Mouse (Mus musculus): Measurements from ENCODE around the gene Ccno.

Ccno gene

GRCm38 (mm10) chr13:112987532-112987943 lies at the start of gene Ccno:
Gene Ccno (plus strand): TSS chr13:112987802.
- peak; percentile 96 for DNase-seq (ENCODE audit: low spot score)

- DNase-seq (ENCODE audit: low spot score), result no peak
Observed at GRCm38 (mm10) chr13:112938130-112938529, 49.5 kb upstream of the Ccno start.

DNA sequence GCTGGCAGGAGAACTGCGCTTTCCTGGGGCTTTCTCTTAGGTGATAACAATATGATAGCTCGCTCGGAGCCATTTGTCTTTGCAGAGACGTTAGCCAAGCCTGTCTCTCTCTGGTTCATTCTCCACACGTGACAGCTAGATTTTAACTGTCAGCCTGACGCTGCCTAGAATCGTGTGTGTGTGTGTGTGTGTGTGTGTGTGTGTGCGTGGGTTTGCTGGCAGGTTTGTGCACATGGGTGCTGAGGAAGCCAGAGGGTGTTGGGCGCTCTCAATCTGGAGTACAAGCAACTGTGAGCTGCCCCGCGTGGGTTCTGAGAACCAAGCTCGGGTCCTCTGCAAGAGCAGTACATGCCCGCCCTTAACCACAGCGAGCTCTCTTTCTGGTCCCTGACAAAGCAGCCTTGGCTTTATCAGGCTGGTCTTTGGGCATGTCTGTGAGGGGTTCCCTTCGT lies 45.7 kb upstream of the Ccno start:
- DNase-seq (ENCODE audit: low spot score), result no peak

- no peak for DNase-seq (ENCODE audit: low spot score)
Observed at GRCm38 (mm10) chr13:112945312-112945711, 42.3 kb upstream of the Ccno start.

- no peak for DNase-seq (ENCODE audit: low spot score)
Observed at GRCm38 (mm10) chr13:112945900-112946299, 41.7 kb upstream of the Ccno start.

- DNase-seq (ENCODE audit: low spot score), result no peak
Observed at GRCm38 (mm10) chr13:112954067-112954466, 33.5 kb upstream of the Ccno start.

- DNase-seq (ENCODE audit: low spot score), result no peak
Observed at GRCm38 (mm10) chr13:112963081-112963480, 24.5 kb upstream of the Ccno start.

DNA sequence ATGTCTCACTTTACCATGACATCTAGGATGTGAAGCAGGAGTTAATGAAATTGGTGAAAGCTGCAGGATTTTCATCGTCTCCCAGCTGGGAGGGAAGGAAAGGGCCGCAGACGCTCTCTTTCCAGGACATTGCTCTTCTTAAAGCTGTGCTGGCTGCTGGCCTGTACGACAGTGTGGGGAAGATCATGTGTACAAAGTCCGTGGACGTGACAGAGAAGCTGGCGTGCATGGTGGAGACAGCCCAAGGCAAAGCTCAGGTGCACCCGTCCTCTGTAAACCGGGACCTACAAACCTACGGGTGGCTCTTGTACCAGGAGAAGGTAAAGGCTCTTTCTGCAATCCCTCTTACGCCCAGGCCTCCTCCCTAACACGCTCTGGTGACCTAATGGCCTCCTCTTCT lies 23.2 kb upstream of the Ccno start:
- DNase-seq (ENCODE audit: low spot score), result no peak

DNA sequence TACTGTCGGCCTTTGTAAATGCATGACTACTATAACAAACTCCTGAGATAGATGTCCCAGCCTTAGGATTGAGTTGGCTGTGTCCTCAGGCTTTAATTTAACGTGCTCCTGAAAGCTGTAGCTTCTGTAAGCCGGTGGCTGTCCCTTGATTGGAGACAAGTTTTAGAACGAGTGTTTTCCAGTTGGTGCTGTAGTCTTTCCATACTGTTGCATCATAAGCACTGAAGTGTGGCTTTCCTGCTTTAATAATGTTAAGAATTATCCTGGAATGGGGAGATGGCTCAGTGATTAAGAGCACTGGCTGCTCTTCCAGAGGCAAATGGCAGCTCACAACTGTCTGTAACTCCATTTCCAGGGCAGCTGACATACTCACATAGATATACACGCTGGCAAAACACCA lies 20.3 kb upstream of the Ccno start:
- no peak for DNase-seq (ENCODE audit: low spot score)

- no peak for DNase-seq (ENCODE audit: low spot score)
Observed at GRCm38 (mm10) chr13:112976720-112977119, 10.9 kb upstream of the Ccno start.

DNA sequence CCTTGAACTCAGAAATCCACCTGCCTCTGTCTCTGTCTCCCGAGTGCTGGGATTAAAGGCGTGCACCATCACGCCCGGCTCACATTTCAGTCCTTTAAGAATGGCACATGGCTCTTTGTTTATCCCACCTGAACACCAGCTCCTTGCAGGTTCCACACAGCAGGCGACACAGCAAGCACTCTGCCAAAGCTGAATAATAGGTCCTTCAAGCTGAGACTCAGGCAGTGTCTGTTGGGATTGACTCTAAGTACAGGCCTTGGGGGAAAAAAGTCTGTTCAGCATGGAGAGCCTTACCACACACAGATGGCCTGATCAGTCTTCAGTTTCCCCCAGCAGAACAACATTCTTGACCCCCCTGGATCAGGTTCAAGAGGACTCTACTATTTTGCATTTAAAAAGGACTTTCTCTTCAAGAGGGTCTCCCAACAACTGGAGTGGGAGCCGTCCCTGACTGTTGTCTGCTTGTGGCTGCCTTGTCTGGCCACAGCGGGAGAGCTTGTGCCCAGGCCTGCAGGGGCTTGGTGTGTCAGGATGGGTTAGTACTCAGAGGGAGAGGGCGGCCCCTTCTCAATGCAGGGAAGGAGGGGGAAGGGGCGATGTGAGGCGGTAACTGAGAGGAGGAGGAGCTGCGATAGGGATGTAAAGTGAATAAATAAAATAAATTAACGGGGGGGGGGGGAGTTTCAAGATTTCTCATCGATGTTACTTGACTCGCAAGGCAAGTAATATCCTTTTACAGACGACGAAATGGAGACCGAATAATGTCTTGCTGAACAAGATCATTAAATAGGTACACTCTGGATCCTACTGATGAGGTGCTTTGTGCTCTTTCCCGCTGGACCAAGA lies 1.8 kb upstream of the Ccno start:
- DNase-seq (ENCODE audit: low spot score), result no peak

DNA sequence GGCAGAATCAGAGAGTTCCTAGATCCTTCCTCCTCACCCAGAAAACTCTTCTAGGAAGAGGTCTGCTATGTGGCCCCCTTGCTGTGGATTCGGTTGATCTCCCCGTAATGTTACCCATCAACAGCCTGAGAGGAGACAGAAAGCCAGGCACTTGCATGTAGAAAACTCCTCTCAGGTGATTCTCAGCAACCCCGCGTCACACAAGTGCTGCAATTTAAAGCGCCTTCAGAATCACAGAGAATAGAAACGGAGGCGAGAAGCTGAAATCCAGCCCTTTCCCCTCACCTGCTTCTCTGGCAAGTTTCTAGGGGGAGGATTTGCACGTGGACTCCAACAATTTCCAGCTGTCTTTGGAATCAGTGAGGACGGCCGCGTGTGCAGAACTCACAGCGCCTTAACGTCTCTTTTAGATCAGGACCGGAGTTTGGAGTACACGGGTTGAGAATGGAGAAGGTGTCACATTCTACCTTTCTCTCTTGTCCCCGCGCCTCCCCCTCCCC lies 1.1 kb upstream of the Ccno start:
- no peak for DNase-seq (ENCODE audit: low spot score)

GRCm38 (mm10) chr13:112987991-112988390 lies 389 bp downstream of the Ccno start:
- no peak for DNase-seq (ENCODE audit: low spot score)

DNA sequence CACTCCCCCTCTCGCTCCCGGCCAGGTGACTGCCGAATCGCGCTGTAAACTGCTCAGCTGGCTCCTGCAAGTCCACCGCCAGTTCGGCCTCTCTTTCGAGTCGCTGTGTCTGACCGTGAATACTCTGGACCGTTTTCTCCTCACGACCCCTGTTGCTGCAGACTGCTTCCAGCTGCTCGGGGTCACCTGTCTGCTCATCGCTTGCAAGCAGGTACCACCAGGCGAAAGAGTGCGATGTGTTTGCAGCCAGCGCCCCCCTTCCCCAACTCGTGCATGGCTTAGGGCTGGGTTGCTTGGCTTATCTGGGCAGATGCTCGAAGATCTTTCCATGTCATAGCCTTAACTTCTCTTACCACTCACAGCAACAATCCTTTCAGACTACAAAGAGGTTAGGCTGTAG lies 1.3 kb downstream of the Ccno start:
- DNase-seq (ENCODE audit: low spot score), result no peak

- no peak for DNase-seq (ENCODE audit: low spot score)
Observed at GRCm38 (mm10) chr13:112989541-112989940, 1.9 kb downstream of the Ccno start.

- DNase-seq (ENCODE audit: low spot score), result no peak
Observed at GRCm38 (mm10) chr13:112990346-112990745, 2.7 kb downstream of the Ccno start.

- DNase-seq (ENCODE audit: low spot score), result no peak
Observed at GRCm38 (mm10) chr13:112993531-112994152, 6.0 kb downstream of the Ccno start, which contains the start of gene Mcidas. Gene Mcidas (plus strand): TSS chr13:112993845.

DNA sequence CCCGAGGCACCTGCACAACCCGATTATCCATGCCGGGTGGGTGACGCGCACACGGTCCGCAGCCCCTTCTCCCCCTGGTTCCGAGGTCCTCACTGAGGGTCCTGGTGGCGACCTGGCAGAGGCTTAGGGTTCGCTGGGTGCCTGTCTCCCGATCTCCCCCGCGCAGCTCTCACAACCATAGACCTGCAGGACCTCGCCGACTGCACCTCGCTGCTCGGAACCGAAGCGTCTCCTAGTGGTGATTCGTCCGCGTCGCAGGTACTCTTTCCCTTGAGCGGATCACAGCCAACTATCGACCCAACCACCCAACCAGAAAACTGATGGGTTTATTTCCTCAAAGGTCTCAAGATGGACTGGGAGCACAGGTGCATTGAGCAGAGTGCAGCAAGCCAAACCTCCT lies 6.6 kb downstream of the Ccno start:
- peak; percentile 45 for DNase-seq (ENCODE audit: low spot score)

DNA sequence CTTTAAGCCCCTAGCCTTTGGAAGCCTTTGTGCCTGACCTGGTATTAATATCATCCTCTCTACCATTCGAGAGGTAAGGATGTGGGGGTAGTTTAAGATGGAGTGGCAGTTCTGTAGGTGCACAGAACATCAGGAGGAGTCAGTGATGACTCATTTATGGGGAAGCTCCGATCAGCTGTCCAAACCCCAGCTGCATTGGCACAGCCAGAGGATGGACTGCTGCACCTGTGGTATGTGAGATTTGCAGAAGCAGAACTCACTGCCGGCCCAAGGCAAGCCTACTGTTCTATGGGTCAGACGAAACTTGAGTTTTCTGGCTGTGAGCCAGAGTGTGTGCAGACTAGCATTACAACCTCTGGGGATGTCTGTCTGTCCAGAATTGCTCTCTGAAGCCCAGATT lies 8.8 kb downstream of the Ccno start:
- no peak for DNase-seq (ENCODE audit: low spot score)

DNA sequence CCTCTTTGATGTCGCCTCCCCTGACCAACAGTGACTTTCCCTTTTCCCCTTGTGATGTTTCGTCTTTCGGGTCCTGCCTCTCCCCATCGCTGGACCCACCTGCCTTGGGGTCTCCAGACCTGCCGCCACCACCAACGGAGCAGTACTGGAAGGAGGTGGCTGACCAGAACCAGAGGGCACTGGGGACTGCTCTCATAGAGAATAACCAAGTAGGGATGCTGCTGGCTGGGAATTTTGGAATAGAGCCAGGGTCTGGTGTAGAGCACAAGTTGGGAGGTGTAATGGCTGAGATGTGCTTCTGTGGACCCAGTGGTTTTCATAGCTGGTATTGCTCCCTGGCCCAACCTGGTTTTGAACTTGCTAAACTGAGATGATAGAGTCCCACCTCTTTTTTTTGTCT lies 9.8 kb downstream of the Ccno start:
- DNase-seq (ENCODE audit: low spot score), result no peak

DNA sequence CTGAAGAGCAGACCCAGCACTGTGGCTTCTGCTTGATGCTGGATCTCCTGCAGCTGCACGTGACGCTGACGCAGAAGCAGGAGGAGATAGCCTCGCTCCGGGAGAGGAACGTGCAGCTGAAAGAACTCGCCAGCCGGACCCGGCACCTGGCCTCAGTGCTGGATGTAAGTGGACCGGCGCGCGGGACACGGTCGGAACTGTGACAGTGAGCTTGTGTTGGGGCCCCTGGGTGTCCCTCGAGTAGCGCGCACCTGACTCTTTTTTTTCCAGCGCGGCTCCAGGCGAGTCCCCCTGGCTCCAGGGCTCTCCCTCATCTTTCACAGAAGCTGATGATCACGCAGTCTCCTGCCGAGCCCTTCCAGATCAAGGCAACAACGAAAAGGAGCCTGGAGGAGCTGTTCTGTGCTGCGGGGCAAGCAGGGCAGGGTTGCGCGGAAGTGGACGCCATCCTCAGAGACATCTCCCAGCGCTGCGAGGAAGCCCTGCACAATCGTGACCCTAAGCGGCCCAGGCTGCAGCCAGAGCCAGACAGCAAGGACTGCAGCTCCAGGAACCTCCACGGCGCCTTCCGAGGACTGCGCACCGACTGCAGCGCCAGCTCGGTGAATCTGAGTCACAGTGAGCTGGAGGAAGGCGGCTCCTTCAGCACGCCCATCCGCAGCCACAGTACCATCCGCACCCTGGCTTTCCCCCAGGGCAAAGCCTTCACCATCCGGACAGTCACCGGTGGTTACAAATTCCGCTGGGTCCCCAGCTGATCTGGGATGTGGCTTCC lies 11.0 kb downstream of the Ccno start:
- DNase-seq (ENCODE audit: low spot score), result no peak

GRCm38 (mm10) chr13:113000090-113000489 lies 12.5 kb downstream of the Ccno start:
- no peak for DNase-seq (ENCODE audit: low spot score)

All from ovary, postnatal 36 days (tissue).